Mouse (Mus musculus): Measurements from ENCODE around the gene Ccdc155. TPM values are rescaled to one million over a fixed set of nuclear protein-coding genes. Genes with fewer than 3 reads are reported as not detected.
"Not testable (repeated sequence)": the region's sequence is repeated elsewhere in the genome, so short reads cannot be mapped to it uniquely, and the experiment has no call there.

The Ccdc155 gene
- polyA plus RNA-seq, 1 experiment, result 0.05 TPM

DNA sequence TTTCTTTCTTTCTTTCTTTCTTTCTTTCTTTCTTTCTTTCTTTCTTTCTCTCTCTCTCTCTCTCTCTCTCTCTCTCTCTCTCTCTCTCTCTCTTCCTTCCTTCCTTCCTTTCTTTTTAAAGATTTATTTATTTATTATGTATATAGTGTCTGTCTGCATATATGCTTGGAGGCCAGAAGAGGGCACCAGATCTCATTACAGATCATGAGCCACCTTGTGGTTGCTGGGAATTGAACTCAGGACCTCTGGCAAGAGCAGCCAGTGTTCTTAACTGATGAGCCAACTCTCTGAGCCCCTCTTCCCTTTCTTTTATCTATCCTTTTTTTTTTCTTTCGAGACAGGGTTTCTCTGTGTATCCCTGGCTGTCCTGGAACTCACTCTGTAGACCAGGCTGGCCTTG, 30.9 kb downstream of the Ccdc155 start:
- DNase-seq, result not testable (repeated sequence)
- 52% methylated on average over 1 of the region's 1 CpGs for WGBS

GRCm38 (mm10) chr7:45172974-45173373, 31.7 kb downstream of the Ccdc155 start:
- WGBS, result 65% methylated on average over 7 of the region's 7 CpGs
- no peak overlapping the region for H3K27ac ChIP-seq (ENCODE audit: insufficient read depth, low read depth, low read length)
- DNase-seq, result no peak

More for the DNA sequence above, 30.9 kb downstream of the Ccdc155 start:
- not testable (repeated sequence) for H3K27ac ChIP-seq (ENCODE audit: insufficient read depth, low read depth, low read length); H3K4me3 ChIP-seq (ENCODE audit: insufficient read depth, low read depth, low read length); H3K36me3 ChIP-seq (ENCODE audit: control insufficient read depth, insufficient read depth, low read length); H3K4me1 ChIP-seq (ENCODE audit: control insufficient read depth, insufficient read depth, low read length); H3K27me3 ChIP-seq (replicated peaks; ENCODE audit: control insufficient read depth, insufficient read depth, low read length)
- TF ChIP-seq CTCF (conservative IDR thresholded peaks at IDR 0.05; ENCODE audit: insufficient read depth, insufficient read length, low read depth, low read length), result peak; percentile 45

DNA sequence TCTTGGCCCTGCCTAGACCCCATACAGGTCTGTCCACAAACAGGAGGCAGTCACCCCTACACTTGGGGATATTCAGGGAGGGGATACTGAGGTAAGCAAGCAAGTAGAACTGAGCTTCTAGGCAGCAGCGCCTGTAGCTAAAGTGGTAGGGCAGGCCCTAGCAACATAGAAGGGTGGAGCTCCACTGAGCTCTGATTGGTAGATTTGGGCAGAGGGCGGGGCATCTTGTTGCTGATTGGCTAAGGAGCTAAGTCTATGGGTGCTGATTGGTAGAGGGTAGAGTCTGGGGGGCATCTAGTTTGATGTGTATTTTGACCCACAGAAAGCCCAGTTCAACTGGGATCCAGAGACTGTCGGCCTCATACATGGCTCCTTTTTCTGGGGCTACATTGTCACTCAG, 35.2 kb downstream of the Ccdc155 start:
- no peak for DNase-seq
- Histone ChIP-seq H3K27ac (ENCODE audit: insufficient read depth, low read depth, low read length) (no peak overlapping the region), H3K36me3 (ENCODE audit: control insufficient read depth, insufficient read depth, low read length) (no peaks in the 10 kb centered on the region), H3K4me3 (ENCODE audit: insufficient read depth, low read depth, low read length) (no peak overlapping the region), H3K27me3 (replicated peaks; ENCODE audit: control insufficient read depth, insufficient read depth, low read length) (peaks cover 2% of the 10 kb centered on the region), H3K4me1 (ENCODE audit: control insufficient read depth, insufficient read depth, low read length) (no peaks in the 10 kb centered on the region)
- 91% methylated on average over 3 of the region's 3 CpGs for WGBS
- TF ChIP-seq POLR2A (IDR thresholded peaks at IDR 0.05; ENCODE audit: low read depth, low read length) (no peak), CTCF (conservative IDR thresholded peaks at IDR 0.05; ENCODE audit: insufficient read depth, insufficient read length, low read depth, low read length) (no peak)

More at GRCm38 (mm10) chr7:45172974-45173373, 31.7 kb downstream of the Ccdc155 start:
- Histone ChIP-seq H3K4me3 (ENCODE audit: insufficient read depth, low read depth, low read length) (no peak overlapping the region), H3K27me3 (replicated peaks; ENCODE audit: control insufficient read depth, insufficient read depth, low read length) (peaks cover 4% of the 10 kb centered on the region), H3K4me1 (ENCODE audit: control insufficient read depth, insufficient read depth, low read length) (no peaks in the 10 kb centered on the region), H3K36me3 (ENCODE audit: control insufficient read depth, insufficient read depth, low read length) (no peaks in the 10 kb centered on the region)
- TF ChIP-seq CTCF (conservative IDR thresholded peaks at IDR 0.05; ENCODE audit: insufficient read depth, insufficient read length, low read depth, low read length), result peak; percentile 27; the same call in 1 of the 2 replicates
- TF ChIP-seq POLR2A (IDR thresholded peaks at IDR 0.05; ENCODE audit: low read depth, low read length), result no peak

- Histone ChIP-seq H3K27ac (ENCODE audit: insufficient read depth, low read depth, low read length) (no peak overlapping the region), H3K27me3 (replicated peaks; ENCODE audit: control insufficient read depth, insufficient read depth, low read length) (peaks cover 2% of the 10 kb centered on the region), H3K36me3 (ENCODE audit: control insufficient read depth, insufficient read depth, low read length) (no peaks in the 10 kb centered on the region), H3K4me1 (ENCODE audit: control insufficient read depth, insufficient read depth, low read length) (no peaks in the 10 kb centered on the region), H3K4me3 (ENCODE audit: insufficient read depth, low read depth, low read length) (no peak overlapping the region)
- no peak for DNase-seq
- TF ChIP-seq CTCF (conservative IDR thresholded peaks at IDR 0.05; ENCODE audit: insufficient read depth, insufficient read length, low read depth, low read length) (no peak), POLR2A (IDR thresholded peaks at IDR 0.05; ENCODE audit: low read depth, low read length) (no peak)
- 6% methylated on average over 24 of the region's 24 CpGs for WGBS
These were observed 36.0 kb downstream of the Ccdc155 start for GRCm38 (mm10) chr7:45168656-45169055.

GRCm38 (mm10) chr7:45167761-45168445, 36.8 kb downstream of the Ccdc155 start:
- peaks cover 2% of the 10 kb centered on the region for H3K27me3 ChIP-seq (replicated peaks; ENCODE audit: control insufficient read depth, insufficient read depth, low read length)

DNA sequence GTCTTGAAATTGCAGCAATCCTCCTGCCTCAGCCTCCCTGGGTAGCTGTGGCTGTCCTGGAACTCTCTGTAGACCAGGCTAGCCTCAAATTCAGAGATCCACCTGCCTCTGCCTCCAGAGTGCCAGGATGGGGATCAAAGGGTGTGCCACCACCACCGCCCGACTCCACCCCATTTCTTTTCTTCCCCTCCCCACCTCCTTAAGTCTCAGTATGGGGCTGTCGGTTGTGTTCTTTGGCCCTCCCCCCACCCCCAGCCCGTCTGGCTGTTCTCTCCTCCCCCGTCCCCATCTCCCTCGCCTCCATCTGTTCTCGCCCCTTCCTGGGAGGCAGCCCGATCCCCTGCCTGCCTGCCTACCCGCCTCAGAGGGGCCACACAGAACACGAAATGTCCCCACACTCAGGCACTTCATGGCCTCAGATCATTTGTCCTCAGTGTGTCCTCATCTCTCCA, 37.7 kb downstream of the Ccdc155 start:
- 31% methylated on average over 10 of the region's 10 CpGs for WGBS
- Histone ChIP-seq H3K4me1 (ENCODE audit: control insufficient read depth, insufficient read depth, low read length) (no peaks in the 10 kb centered on the region), H3K36me3 (ENCODE audit: control insufficient read depth, insufficient read depth, low read length) (no peaks in the 10 kb centered on the region), H3K27ac (ENCODE audit: insufficient read depth, low read depth, low read length) (no peak overlapping the region), H3K4me3 (ENCODE audit: insufficient read depth, low read depth, low read length) (no peak overlapping the region), H3K27me3 (replicated peaks; ENCODE audit: control insufficient read depth, insufficient read depth, low read length) (peaks cover 2% of the 10 kb centered on the region)
- TF ChIP-seq POLR2A (IDR thresholded peaks at IDR 0.05; ENCODE audit: low read depth, low read length), result no peak
- no peak for TF ChIP-seq CTCF (conservative IDR thresholded peaks at IDR 0.05; ENCODE audit: insufficient read depth, insufficient read length, low read depth, low read length)
- no peak for DNase-seq

More at GRCm38 (mm10) chr7:45167761-45168445, 36.8 kb downstream of the Ccdc155 start:
- Histone ChIP-seq H3K4me3 (ENCODE audit: insufficient read depth, low read depth, low read length) (no peak overlapping the region), H3K4me1 (ENCODE audit: control insufficient read depth, insufficient read depth, low read length) (no peaks in the 10 kb centered on the region), H3K36me3 (ENCODE audit: control insufficient read depth, insufficient read depth, low read length) (no peaks in the 10 kb centered on the region), H3K27ac (ENCODE audit: insufficient read depth, low read depth, low read length) (no peak overlapping the region)
- 5% methylated on average over 19 of the region's 19 CpGs for WGBS
- TF ChIP-seq POLR2A (IDR thresholded peaks at IDR 0.05; ENCODE audit: low read depth, low read length) (no peak), CTCF (conservative IDR thresholded peaks at IDR 0.05; ENCODE audit: insufficient read depth, insufficient read length, low read depth, low read length) (no peak)
- DNase-seq, result no peak

- Histone ChIP-seq H3K36me3 (ENCODE audit: control insufficient read depth, insufficient read depth, low read length) (no peaks in the 10 kb centered on the region), H3K27me3 (replicated peaks; ENCODE audit: control insufficient read depth, insufficient read depth, low read length) (peaks cover 2% of the 10 kb centered on the region), H3K4me1 (ENCODE audit: control insufficient read depth, insufficient read depth, low read length) (no peaks in the 10 kb centered on the region; the same call in 1 of the 2 replicates), H3K27ac (ENCODE audit: insufficient read depth, low read depth, low read length) (no peak overlapping the region), H3K4me3 (ENCODE audit: insufficient read depth, low read depth, low read length) (no peak overlapping the region)
- 68% methylated on average over 11 of the region's 11 CpGs for WGBS
- no peak for TF ChIP-seq CTCF (conservative IDR thresholded peaks at IDR 0.05; ENCODE audit: insufficient read depth, insufficient read length, low read depth, low read length)
- TF ChIP-seq POLR2A (IDR thresholded peaks at IDR 0.05; ENCODE audit: low read depth, low read length), result no peak
- no peak for DNase-seq
These were observed 39.0 kb downstream of the Ccdc155 start for GRCm38 (mm10) chr7:45165701-45166100.
